Mouse (Mus musculus) layer of hippocampus, postnatal 14 days (tissue): Measurements from ENCODE around the gene Ano9. TPM values are rescaled to one million over a fixed set of nuclear protein-coding genes. Genes with fewer than 3 reads are reported as not detected.

Experiments
- DNase-seq, 2 experiments: peaks; one replicate each; pipeline ENCODE4 v3.0.0; 2021 to 2022; ENCODE audit warnings: low spot score in 2 of 2, mixed read lengths in 1 of 2
- total RNA-seq, 2 experiments: library from RNA; stranded (reverse); gene quantifications; 2 replicates each; pipeline ENCODE4 v1.2.3; 2021

The Ano9 gene
- total RNA-seq, 2 experiments from 2014 or later: not detected

DNA sequence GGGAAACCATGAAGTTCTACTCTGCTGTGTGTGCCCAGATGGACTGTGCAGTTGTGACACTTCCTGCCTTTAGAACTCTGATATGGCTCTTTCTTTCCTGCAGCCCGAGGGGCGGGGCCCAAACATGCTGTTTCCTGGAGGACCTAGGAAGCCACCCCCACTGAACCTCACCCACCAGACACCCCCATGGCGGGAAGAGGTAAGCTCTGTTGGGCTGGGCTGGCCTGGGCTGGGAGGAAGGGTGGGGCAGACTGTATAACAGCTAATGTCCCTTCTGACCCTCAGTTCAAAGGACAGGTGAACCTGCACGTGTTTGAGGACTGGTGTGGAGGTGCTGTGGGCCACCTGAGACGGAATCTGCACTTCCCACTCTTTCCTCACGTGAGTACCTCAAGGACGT, 53.4 kb downstream of the Ano9 start:
- no peak for DNase-seq

DNA sequence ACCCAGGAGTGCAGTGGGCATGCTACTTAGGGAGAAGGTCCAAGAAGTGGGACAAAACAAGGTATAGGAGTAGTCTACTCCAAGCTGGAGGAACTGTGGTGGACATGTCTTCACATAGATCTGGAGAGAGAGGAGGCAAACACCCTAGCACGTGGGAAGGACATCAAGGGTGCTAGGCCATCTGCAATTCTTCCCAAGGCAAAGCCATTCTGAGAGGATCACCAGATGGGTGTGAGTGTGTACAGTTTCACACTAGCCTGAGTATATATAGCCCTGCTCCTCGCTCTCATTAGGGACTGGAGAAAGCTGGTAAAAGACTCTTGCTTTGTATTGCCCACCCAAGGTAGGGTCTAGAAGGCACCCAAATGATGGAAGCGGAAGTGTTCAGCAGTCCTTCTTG, 54.3 kb downstream of the Ano9 start:
- DNase-seq: no peak

DNA sequence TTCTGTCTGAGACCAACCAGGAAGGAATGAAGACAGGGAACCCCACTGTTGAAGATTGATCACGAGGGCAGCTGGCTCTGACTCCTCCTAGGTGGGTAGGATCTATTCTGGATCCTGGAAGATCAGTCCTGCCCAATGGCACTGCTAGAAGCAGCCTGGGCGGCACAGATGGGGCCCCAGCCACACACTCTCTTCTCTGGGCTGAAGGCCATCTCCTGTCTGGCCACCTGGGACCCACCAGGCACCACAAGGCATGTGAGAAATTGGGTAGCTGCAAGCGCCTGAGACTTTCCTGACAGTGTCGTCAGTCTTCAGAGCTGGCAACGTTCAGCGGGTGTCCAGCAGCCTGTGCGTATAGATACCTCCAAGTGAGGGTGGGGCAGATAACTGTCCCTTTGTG, 55.1 kb downstream of the Ano9 start:
- DNase-seq: peak in 1 of 2 experiments; percentile 34

DNA sequence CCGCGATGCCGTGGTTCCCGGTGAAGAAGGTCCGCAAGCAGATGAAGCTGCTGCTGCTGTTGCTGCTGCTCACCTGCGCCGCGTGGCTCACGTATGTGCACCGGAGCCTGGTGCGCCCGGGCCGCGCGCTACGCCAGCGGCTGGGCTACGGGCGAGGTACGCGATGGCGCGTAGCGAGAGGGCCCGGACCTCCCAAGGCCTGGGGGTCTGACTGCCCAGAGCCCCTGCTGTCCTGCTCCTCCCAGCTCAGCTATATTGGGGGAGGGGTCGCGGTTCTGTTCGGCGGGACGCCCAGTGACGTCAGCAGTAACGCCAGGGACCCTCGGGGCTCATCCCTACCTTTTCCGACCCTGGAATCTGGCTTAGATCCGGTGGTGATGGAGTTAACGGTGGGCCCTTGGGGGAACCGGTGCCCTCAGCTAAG, 56.3 kb downstream of the Ano9 start:
- DNase-seq: peak in 1 of 2 experiments; percentile 41

DNA sequence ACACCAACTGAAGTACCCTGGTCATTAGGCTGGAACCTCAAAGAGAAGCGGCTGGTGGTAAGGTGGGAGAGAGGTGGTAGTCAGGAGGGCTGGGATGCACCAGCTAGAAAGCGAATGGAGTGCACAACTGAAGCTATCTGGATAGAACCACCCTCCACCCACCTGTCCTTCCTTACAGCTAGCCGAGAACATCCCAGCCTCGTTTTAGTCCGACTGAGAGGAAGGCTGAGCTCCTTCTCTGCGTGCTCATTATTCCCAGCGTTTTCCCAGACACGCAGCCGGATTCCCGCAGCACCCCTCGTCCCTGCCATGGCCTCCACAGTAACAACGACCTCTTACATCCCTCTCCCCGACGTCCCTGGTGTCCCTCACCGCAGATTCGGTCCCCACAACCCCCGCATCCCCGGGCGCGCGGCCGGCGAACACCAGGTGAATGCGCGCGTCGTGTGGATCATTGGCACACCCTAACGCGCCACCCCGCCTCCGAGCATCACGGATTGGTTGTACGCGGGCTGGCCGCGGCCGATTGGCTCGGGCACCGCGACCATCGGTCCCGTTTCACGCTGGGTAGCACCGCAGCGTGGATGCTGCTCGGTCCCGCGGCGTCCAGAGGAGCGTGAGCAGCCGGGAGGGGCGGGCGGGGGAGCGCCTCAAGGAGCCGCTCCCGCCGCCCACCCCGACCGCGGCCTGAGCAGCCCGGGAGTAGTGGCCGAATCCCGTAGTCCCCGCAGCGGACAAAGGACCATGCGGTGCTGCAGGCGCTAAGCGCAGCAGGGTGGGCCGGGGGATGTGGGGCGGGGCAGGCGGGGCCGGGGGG, 57.0 kb downstream of the Ano9 start, which contains the start of gene B4galnt4:
Gene B4galnt4 (plus strand): TSS at position 679 of the 817 bp plus-strand sequence.
- DNase-seq: peak; percentile 89 to 94

DNA sequence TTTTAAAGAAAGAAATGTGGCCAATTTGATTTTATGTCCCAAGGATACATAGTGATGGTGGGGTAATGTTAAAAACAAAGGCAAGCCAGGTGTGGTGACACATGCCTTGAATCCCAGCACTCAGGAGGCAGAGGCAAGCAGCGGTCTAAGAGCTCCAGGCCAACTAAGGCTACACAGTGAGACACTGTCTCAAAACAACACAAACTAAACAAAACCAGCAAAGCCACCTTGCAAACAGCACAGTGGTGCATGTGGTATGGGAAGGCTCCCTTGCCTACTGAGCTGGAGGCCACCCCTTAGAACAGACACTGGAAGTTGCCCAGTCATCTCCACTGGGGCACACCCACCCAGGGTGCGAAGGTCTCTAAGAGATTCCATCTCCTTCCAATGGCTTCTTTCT, 57.7 kb downstream of the Ano9 start:
- DNase-seq: no peak

DNA sequence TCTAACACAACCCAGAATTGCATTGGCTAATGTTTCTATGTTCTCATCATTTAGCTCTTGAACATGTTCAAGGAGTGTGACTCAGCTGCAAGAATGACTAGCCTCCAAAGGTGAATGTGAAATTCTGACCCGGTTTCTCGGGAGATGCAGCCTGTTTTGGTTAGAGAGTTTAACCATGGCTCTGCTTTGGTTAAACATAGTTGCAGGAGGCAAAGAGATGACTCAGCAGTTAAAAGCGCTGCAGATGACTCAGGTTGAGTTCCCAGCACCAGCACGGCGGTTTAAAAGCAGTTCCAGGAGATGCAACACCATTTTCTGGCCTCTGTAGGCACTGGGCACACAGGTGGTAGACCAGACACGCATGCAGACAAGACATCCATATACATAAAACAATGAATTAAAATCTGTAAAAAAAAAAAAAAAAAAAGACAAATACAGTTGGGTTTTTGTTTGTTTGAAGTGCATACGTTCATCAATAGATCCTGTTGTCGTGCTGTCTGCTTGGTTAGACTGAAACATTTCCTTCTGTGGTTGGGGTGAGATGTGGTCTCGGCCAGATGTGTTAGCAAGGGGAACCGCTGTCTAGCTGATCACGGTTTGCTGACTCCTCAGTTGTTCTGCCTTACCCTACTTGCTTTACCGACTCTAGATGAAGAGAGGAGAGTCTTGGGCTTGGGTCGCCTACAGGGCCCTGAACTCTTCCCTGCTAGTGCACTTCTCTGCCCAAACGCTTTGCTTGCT, 58.8 kb downstream of the Ano9 start:
- no peak for DNase-seq

DNA sequence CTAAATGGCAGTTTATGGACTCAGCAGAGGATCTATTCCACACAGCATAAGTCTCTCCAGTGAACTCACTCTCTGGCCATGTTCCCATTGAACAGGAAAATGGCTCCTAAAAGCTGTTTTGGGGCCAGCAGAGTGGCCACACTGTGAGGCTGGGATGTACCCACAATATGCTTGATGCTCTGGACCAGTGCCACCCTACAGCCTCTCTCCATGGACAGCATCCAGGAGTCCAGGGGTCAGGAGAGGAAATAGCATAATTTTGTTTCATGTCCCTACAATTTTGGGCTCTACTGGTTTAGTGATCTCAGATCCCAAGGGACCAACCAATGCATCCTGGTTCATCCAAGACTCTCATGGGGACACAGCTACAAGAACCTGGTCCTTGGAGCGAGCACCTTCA, 60.1 kb downstream of the Ano9 start:
- DNase-seq: no peak

DNA sequence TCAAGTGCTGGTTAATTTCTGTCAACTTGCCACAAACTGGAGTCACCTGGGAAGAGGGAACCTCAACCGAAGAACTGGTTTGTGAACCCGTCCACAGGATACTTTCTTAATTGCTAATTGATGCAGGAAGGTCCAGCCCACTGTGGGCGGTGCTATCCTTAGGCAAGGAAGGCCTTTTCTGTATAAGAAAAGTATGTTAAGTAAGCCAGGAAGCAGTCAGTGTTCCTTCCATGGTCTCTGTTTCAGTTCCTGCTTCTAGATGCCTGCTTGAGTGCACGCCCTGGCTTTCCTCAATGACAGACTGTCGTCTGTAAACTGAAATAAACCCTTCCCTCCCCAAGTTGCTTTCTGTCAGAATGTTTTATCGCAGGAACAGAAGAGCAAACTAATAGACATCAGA, 60.6 kb downstream of the Ano9 start:
- no peak for DNase-seq

DNA sequence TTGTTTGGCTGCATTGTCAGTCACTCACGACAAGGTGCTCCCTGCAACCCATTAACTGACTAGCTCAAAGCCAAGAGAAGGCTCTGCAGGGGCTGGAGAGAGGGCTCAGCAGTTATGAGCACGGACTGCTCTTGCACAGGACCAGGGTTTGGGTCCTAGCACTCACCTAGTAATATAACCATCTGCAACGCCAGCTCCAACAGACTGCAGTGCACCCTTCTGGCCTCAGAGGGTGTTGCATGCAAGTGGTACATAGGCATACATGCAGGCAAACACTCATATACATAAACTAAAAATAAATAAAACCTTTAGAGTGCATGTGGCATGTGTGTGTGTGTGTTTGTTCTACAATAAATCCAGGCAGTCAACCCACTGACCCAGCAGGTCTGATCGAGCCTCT, 61.8 kb downstream of the Ano9 start:
- no peak for DNase-seq

DNA sequence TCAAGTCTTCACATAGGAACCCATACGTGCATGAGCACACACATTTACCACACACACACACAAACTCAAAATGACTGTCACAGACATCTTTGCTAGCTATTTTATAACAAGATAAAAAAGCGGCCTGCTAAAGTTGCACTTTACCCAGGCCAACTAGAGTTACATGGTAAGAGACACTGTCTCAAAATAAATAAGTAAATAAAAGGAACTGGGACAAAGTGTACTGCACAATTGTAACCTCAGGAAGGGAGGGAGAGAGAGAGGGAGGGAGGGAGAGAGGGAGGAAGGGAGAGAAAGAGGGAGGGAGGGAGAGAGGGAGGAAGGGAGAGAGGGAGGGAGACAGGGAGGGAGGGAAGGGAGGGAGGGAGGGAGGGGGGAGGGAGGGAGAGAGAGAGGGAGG, 65.2 kb downstream of the Ano9 start:
- DNase-seq: no peak

DNA sequence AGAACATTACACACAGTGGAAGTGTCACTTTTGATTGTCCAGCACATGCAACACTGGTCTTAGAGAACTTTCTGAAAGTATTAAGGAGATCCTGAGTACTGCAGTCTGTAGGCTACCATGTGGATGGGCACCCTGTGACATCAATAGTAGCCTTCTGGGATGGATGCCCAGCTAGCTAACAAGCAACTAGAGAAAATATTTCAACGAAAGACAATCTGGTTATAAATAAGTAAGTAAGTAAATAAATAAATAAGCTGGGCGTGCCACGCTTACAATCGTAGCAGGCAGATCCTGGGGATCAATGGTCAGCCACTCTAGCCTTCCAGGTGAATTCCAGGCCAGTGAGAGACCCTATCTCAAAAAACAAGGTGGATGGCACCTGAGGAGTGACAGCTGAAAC, 65.6 kb downstream of the Ano9 start:
- DNase-seq: no peak

Other genes with a start within 250 kb of the Ano9 start
- 100 to 1,000 TPM; 131 to 135 TPM for gene Psmd13, start 235.8 kb downstream of the Ano9 start, total RNA-seq
- gene Sirt3, start 235.5 kb downstream of the Ano9 start, total RNA-seq: 10 to 100 TPM; 60.2 to 65.6 TPM
- gene Cox8b, start 217.4 kb downstream of the Ano9 start, total RNA-seq: 1 to 10 TPM; 1.4 to 1.5 TPM
- gene Nlrp6, start 196.9 kb downstream of the Ano9 start, total RNA-seq: under 1 TPM; 0.35 to 0.55 TPM
- 1 to 10 TPM; 4.1 to 5.1 TPM for gene Pgghg, start 176.4 kb downstream of the Ano9 start, total RNA-seq
- not detected for gene Ifitm5, start 167.5 kb downstream of the Ano9 start, total RNA-seq
- not detected for gene Gm45717, start 161.9 kb downstream of the Ano9 start, total RNA-seq
- 10 to 100 TPM; 15.1 to 20.8 TPM for gene Ifitm2, start 161.8 kb downstream of the Ano9 start, total RNA-seq
- 1 to 10 TPM; 3.3 to 6.3 TPM for gene Ifitm1, start 150.6 kb downstream of the Ano9 start, total RNA-seq
- 10 to 100 TPM in 1 of 2 experiments, 1 to 10 TPM in 1; 6.9 to 13.0 TPM for gene Ifitm3, start 107.0 kb downstream of the Ano9 start, total RNA-seq
- not detected for gene Ifitm6, start 99.9 kb downstream of the Ano9 start, total RNA-seq
- gene Gm17387, start 88.7 kb downstream of the Ano9 start, total RNA-seq: not detected
- 10 to 100 TPM; 90.0 to 97.9 TPM for gene B4galnt4, start 56.7 kb downstream of the Ano9 start, total RNA-seq
- gene Pkp3, start 39.6 kb downstream of the Ano9 start, total RNA-seq: not detected
- gene Sigirr, start 17.2 kb downstream of the Ano9 start, total RNA-seq: 1 to 10 TPM; 2.3 to 3.0 TPM
- 10 to 100 TPM; 67.8 to 71.3 TPM for gene Ptdss2, start 4.6 kb upstream of the Ano9 start, total RNA-seq
- gene Rnh1, start 55.1 kb upstream of the Ano9 start, total RNA-seq: 10 to 100 TPM; 26.8 to 34.3 TPM
- 100 to 1,000 TPM; 204 to 208 TPM for gene Hras, start 76.2 kb upstream of the Ano9 start, total RNA-seq
- gene Lrrc56, start 76.4 kb upstream of the Ano9 start, total RNA-seq: 1 to 10 TPM; 4.9 to 6.7 TPM
- not detected for gene Lmntd2, start 96.3 kb upstream of the Ano9 start, total RNA-seq
- gene Rassf7, start 98.1 kb upstream of the Ano9 start, total RNA-seq: 1 to 10 TPM in 1 of 2 experiments, under 1 TPM in 1; 0.83 to 1.2 TPM
- 10 to 100 TPM; 66.9 to 77.2 TPM for gene Phrf1, start 111.0 kb upstream of the Ano9 start, total RNA-seq
- gene Irf7, start 148.7 kb upstream of the Ano9 start, total RNA-seq: 1 to 10 TPM in 1 of 2 experiments, under 1 TPM in 1; 0.46 to 1.3 TPM
- gene Cdhr5, start 159.0 kb upstream of the Ano9 start, total RNA-seq: not detected
- not detected for gene Sct, start 161.3 kb upstream of the Ano9 start, total RNA-seq
- gene Drd4, start 174.2 kb upstream of the Ano9 start, total RNA-seq: under 1 TPM; 0.31 to 0.32 TPM
- 100 to 1,000 TPM; 180 to 199 TPM for gene Deaf1, start 209.9 kb upstream of the Ano9 start, total RNA-seq
- 10 to 100 TPM; 30.2 to 30.8 TPM for gene Tmem80, start 209.9 kb upstream of the Ano9 start, total RNA-seq
- gene Eps8l2, start 221.1 kb upstream of the Ano9 start, total RNA-seq: 1 to 10 TPM; 5.5 to 7.8 TPM